7 mouse cellular contexts compared by ENCODE assay signal in genomic region chr16:33687724-33688123, GRCm38 (mm10). TPM values are rescaled to one million over a fixed set of nuclear protein-coding genes. Genes with fewer than 3 reads are reported as not detected.
A peak's percentile ranks its signal among the peaks of the same experiment; 100 is the strongest.
DNase-seq lines count a peak whose midpoint lies in the region; ATAC-seq lines count a peak whose summit lies in the region.

No protein-coding gene starts in this region.

- no peak overlapping the region for H3K27ac ChIP-seq in lung, embryonic 15.5 days
- H3K27ac ChIP-seq in heart, embryonic 15.5 days: peak overlapping the region; percentile 10
- 0 out of 2 replicates have a peak overlapping the region, but pooled peaks have one; percentile 1 for H3K27ac ChIP-seq in liver, embryonic 15.5 days (replicated peaks)

- H3K4me2 ChIP-seq in lung, embryonic 15.5 days: peak overlapping the region; percentile 85; the same call in 1 of the 2 replicates
- H3K4me2 ChIP-seq in heart, embryonic 15.5 days: peak overlapping the region; percentile 74
- H3K4me2 ChIP-seq in liver, embryonic 15.5 days: peak overlapping the region; percentile 88

- no peak for DNase-seq in lung, postnatal 14 days
- peak; percentile 56 to 62 for DNase-seq in thymus, postnatal 10 days (ENCODE audit: low spot score in 2 of 2)
- no peak for DNase-seq in adrenal gland, adult 18-20 months (ENCODE audit: low spot score in 2 of 2)

- 70% methylated on average over 3 of the region's 3 CpGs for WGBS in lung, embryonic 15.5 days
- WGBS in heart, embryonic 15.5 days: 47% methylated on average over 3 of the region's 3 CpGs
- 63% methylated on average over 3 of the region's 3 CpGs for WGBS in liver, embryonic 15.5 days (ENCODE audit: insufficient replicate concordance)

- H3K4me1 ChIP-seq in lung, embryonic 15.5 days: peaks cover 34% of the 10 kb centered on the region
- H3K4me1 ChIP-seq in heart, embryonic 15.5 days (replicated peaks): peaks cover 68% of the 10 kb centered on the region
- H3K4me1 ChIP-seq in liver, embryonic 15.5 days (replicated peaks): peaks cover 57% of the 10 kb centered on the region

- no peaks in the 10 kb centered on the region for H3K36me3 ChIP-seq in lung, embryonic 15.5 days
- H3K36me3 ChIP-seq in heart, embryonic 15.5 days: no peaks in the 10 kb centered on the region
- no peaks in the 10 kb centered on the region for H3K36me3 ChIP-seq in liver, embryonic 15.5 days (replicated peaks)

- ATAC-seq in lung, embryonic 15.5 days (ENCODE audit: borderline replicate concordance, extremely low read depth, low FRiP score, low TSS enrichment): no peak
- ATAC-seq in heart, embryonic 15.5 days (replicated peaks; ENCODE audit: insufficient number of reproducible peaks, insufficient read depth, low FRiP score, low read depth): no peak
- no peak for ATAC-seq in liver, embryonic 15.5 days (ENCODE audit: insufficient read depth)
- ATAC-seq in frontal cortex, adult (ENCODE audit: low TSS enrichment): no peak

- no peak overlapping the region for H3K9ac ChIP-seq in lung, embryonic 15.5 days
- H3K9ac ChIP-seq in heart, embryonic 15.5 days: peak overlapping the region; percentile 93; the same call in 1 of the 2 replicates
- H3K9ac ChIP-seq in liver, embryonic 15.5 days: no peak overlapping the region

- no peaks in the 10 kb centered on the region for H3K27me3 ChIP-seq in lung, embryonic 15.5 days
- H3K27me3 ChIP-seq in heart, embryonic 15.5 days: no peaks in the 10 kb centered on the region
- no peaks in the 10 kb centered on the region for H3K27me3 ChIP-seq in liver, embryonic 15.5 days

- no peaks in the 10 kb centered on the region for H3K9me3 ChIP-seq in lung, embryonic 15.5 days
- no peaks in the 10 kb centered on the region for H3K9me3 ChIP-seq in heart, embryonic 15.5 days (replicated peaks)
- H3K9me3 ChIP-seq in liver, embryonic 15.5 days (replicated peaks): no peaks in the 10 kb centered on the region

- H3K4me3 ChIP-seq in lung, embryonic 15.5 days: no peak overlapping the region
- peak overlapping the region; percentile 85 for H3K4me3 ChIP-seq in heart, embryonic 15.5 days
- H3K4me3 ChIP-seq in liver, embryonic 15.5 days (replicated peaks): no peak overlapping the region

RNA-seq across cellular contexts. Expression of gene Heg1, which starts 3.6 kb away (rescaled TPM):
- polyA plus RNA-seq in lung, embryonic 15.5 days (2015; fragmentation: Nextera tagmentation; extraction: Ambion mirVana): 21.1 and 25.2 TPM in 2 replicates
- polyA plus RNA-seq in heart, embryonic 15.5 days (2015; fragmentation: Nextera tagmentation; extraction: Ambion mirVana): 30.5 and 42.5 TPM in 2 replicates
- polyA plus RNA-seq in liver, embryonic 15.5 days (2015; fragmentation: Nextera tagmentation; extraction: Ambion mirVana): 4.9 and 5.7 TPM in 2 replicates
- 10 to 100 TPM; 41.2 to 56.9 TPM for total RNA-seq in adrenal gland, adult 18-20 months (2021)

Comparison
In these comparisons a context has a peak if more than half of its experiments do, and no peak if none do; other contexts are left out.
1. DNase-seq: peak in thymus, postnatal 10 days (2 of 2); none in lung, postnatal 14 days (single experiment) and adrenal gland, adult 18-20 months (0 of 2).
2. Peak in every context shown above with its lines, with median percentiles within 50 percentile points of each other: H3K4me2 ChIP-seq.